Mouse (Mus musculus) erythroblast, embryonic 14.5 days (primary cell): Measurements from ENCODE around the gene Mpdz. TPM values are rescaled to one million over a fixed set of nuclear protein-coding genes. Genes with fewer than 3 reads are reported as not detected.

Source experiments
- H3K27me3 ChIP-seq: 2 replicates; pipeline ENCODE4 v1.6.1; 2012; ENCODE audit warnings: inconsistent platforms; ENCODE audit not compliant: control insufficient read depth
- H3K36me3 ChIP-seq: 2 replicates; pipeline ENCODE4 v1.6.1; 2012; ENCODE audit warnings: mild to moderate bottlenecking, inconsistent platforms; ENCODE audit not compliant: control insufficient read depth
- H3K4me1 ChIP-seq: 2 replicates; pipeline ENCODE4 v1.6.1; 2012; ENCODE audit warnings: inconsistent platforms; ENCODE audit not compliant: control insufficient read depth
- H3K4me3 ChIP-seq: replicated peaks from 2 replicates; pipeline ENCODE3; 2012; ENCODE audit warnings: moderate library complexity, mild to moderate bottlenecking, inconsistent platforms
- H3K9me3 ChIP-seq: 2 replicates; pipeline ENCODE4 v1.6.1; 2012; ENCODE audit warnings: low read length, inconsistent platforms, mixed read lengths; ENCODE audit not compliant: control insufficient read depth
- GATA1 ChIP-seq: IDR thresholded peaks from 2 replicates; pipeline ENCODE4 v1.6.1; 2012; ENCODE audit warnings: low read length, inconsistent platforms, mixed read lengths
- TAL1 ChIP-seq: IDR thresholded peaks from 3 replicates; pipeline ENCODE4 v1.6.1; 2012; ENCODE audit warnings: low read length, inconsistent platforms, mixed read lengths
- polyA plus RNA-seq: library from polyadenylated mRNA; stranded (reverse); fragments of >175 nt; gene quantifications from 2 replicates; pipeline ENCODE4 v1.2.3, GENCODE M21; 2012

The Mpdz gene
- polyA plus RNA-seq, 1 experiment: not detected

- Histone ChIP-seq H3K36me3 (no peaks in the 10 kb centered on the region), H3K4me1 (no peaks in the 10 kb centered on the region), H3K4me3 (no peak overlapping the region), H3K27me3 (no peaks in the 10 kb centered on the region), H3K9me3 (no peaks in the 10 kb centered on the region)
- no peak for TF ChIP-seq GATA1
- no peak for TF ChIP-seq TAL1
These were observed 97.5 kb downstream of the Mpdz start for GRCm38 (mm10) chr4:81345141-81345540.

- TF ChIP-seq GATA1 (no peak), TAL1 (no peak)
- Histone ChIP-seq H3K36me3 (no peaks in the 10 kb centered on the region), H3K4me3 (no peak overlapping the region), H3K9me3 (no peaks in the 10 kb centered on the region), H3K4me1 (no peaks in the 10 kb centered on the region), H3K27me3 (no peaks in the 10 kb centered on the region)
These were observed 109.0 kb downstream of the Mpdz start for GRCm38 (mm10) chr4:81333628-81333991.

DNA sequence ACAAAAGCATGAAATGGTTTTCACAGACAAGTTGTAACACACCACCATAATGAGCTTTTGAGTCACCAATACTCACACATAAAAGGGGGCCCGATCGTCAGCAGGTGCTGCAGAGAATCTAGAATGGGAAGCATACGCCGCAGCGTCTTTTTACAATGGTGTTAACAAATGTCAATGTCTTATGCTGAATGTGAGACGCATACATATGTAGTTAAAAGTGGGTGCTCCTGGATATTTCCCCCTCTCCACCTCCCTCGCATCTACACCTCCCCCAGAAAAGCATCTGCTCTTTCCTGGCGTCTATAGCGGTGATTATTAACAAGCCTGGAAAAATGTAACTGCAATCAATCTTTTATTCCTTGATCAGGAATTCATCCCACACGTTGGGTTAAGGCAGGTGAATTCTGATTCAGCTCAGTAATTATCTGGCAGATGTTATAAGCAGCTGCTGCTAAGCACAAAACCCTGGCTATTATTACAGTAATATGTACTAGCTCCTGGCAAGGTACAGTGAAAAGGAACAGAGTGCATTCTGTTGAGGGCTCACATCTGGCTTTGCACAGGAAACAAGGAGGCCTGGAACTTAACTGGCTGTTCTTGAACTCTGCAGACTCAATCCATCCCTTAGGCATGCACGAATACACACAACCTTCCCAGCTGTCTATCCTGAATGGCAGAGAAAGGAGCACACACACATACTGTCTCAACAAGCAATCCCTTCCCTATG, 109.6 kb downstream of the Mpdz start:
- Histone ChIP-seq H3K36me3 (no peaks in the 10 kb centered on the region), H3K9me3 (no peaks in the 10 kb centered on the region), H3K4me1 (no peaks in the 10 kb centered on the region), H3K27me3 (no peaks in the 10 kb centered on the region), H3K4me3 (no peak overlapping the region)
- TF ChIP-seq TAL1 (no peak), GATA1 (no peak)

DNA sequence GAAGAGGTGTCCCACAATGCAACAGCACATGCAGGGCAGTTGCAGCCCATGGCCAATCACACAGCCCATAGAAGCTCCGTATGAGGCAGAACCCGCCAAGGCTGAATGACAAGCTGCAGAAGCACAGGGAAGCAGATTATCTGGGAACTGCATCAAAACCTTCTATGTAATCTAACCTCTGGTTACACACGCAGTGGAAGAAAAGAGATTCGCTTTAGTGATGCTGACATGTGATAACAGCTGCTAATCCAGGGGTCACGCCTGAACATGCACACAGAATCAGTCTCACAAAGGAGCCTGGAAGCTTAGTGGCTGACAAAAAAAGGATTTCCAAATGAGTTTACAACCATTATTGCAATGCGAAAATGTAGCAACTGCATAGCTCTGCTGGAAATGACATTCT, 110.2 kb downstream of the Mpdz start:
- TF ChIP-seq TAL1 (no peak), GATA1 (no peak)
- Histone ChIP-seq H3K9me3 (no peaks in the 10 kb centered on the region), H3K4me1 (no peaks in the 10 kb centered on the region), H3K27me3 (no peaks in the 10 kb centered on the region), H3K4me3 (no peak overlapping the region), H3K36me3 (no peaks in the 10 kb centered on the region)

DNA sequence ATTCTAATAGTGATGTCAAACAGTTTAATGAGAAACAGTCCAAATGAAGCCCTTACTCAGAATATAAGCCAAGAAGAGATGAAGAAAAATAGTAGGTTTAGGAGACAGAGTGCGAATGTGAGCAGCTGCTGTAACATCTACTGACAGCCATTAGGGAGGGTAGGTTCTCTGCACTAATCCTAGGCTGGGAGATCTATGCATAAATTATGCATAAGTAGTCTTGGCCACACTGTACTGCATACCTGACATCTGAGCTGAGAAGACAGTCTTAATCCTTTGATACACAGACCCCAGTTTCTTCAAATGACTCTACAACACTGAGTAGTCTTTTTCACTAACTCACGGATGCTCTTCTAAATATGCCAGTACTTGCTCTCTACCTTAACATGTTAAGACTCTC, 114.9 kb downstream of the Mpdz start:
- Histone ChIP-seq H3K4me3 (no peak overlapping the region), H3K9me3 (no peaks in the 10 kb centered on the region), H3K4me1 (no peaks in the 10 kb centered on the region), H3K27me3 (no peaks in the 10 kb centered on the region), H3K36me3 (no peaks in the 10 kb centered on the region)
- TF ChIP-seq TAL1: no peak
- no peak for TF ChIP-seq GATA1

DNA sequence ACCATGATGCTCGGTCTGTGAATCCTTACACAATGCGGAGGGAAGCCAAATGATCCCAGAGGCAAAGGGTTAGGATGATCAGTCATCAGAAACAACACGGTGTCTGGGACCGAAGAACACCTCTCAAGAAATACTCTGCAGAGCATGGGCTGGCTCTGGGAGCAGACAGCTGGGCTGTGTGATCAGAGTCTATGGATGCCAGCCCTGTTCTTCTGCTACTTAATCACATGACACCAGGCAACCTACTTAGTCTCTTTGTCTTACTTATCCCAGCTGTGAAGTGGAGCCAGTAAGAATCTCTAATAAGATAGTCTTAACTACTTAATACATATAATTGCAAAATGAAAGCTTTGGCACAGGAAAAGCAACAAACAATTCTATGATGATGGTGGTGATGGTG, 118.8 kb downstream of the Mpdz start:
- H3K4me3 ChIP-seq: no peak overlapping the region
- TF ChIP-seq TAL1 (no peak), GATA1 (no peak)
- no peaks in the 10 kb centered on the region for H3K4me1 ChIP-seq
- H3K9me3 ChIP-seq: no peaks in the 10 kb centered on the region
- H3K36me3 ChIP-seq: no peaks in the 10 kb centered on the region
- no peaks in the 10 kb centered on the region for H3K27me3 ChIP-seq

- H3K9me3 ChIP-seq: no peaks in the 10 kb centered on the region
- TF ChIP-seq TAL1 (no peak), GATA1 (no peak)
- no peak overlapping the region for H3K4me3 ChIP-seq
- no peaks in the 10 kb centered on the region for H3K4me1 ChIP-seq
- no peaks in the 10 kb centered on the region for H3K36me3 ChIP-seq
- no peaks in the 10 kb centered on the region for H3K27me3 ChIP-seq
These were observed 120.4 kb downstream of the Mpdz start for GRCm38 (mm10) chr4:81322232-81322631.

DNA sequence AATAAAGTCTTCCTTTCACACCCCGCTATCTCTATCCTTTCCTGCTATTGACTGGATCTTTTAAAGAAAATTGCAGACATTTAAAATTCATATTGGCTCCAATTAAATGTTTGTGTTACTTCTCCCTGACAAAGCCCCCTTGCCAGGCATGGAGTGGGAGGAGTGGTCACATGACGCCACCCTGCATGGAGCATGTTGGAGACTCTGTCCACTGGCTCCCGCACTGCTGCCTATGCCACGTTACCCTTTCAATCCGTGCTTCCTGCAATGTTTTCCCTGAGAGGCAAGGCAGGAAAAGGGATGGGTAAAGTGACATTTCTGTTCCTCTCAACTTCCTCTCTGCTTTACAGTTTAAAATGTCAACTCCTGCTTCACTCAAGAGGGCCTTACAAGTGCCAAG, 128.0 kb downstream of the Mpdz start:
- no peaks in the 10 kb centered on the region for H3K4me1 ChIP-seq
- no peaks in the 10 kb centered on the region for H3K36me3 ChIP-seq
- no peak for TF ChIP-seq GATA1
- no peak overlapping the region for H3K4me3 ChIP-seq
- no peaks in the 10 kb centered on the region for H3K27me3 ChIP-seq
- no peaks in the 10 kb centered on the region for H3K9me3 ChIP-seq

- Histone ChIP-seq H3K4me1 (no peaks in the 10 kb centered on the region), H3K36me3 (no peaks in the 10 kb centered on the region), H3K9me3 (no peaks in the 10 kb centered on the region), H3K27me3 (no peaks in the 10 kb centered on the region), H3K4me3 (no peak overlapping the region)
- no peak for TF ChIP-seq TAL1
- no peak for TF ChIP-seq GATA1
These were observed 129.4 kb downstream of the Mpdz start for GRCm38 (mm10) chr4:81313246-81313645.

GRCm38 (mm10) chr4:81310168-81310474, 132.5 kb downstream of the Mpdz start:
- H3K36me3 ChIP-seq: no peaks in the 10 kb centered on the region
- no peak overlapping the region for H3K4me3 ChIP-seq
- TF ChIP-seq TAL1 (no peak), GATA1 (no peak)
- H3K4me1 ChIP-seq: no peaks in the 10 kb centered on the region
- H3K9me3 ChIP-seq: no peaks in the 10 kb centered on the region
- no peaks in the 10 kb centered on the region for H3K27me3 ChIP-seq
